Mouse (Mus musculus) adrenal gland, adult 2 months (tissue): ENCODE measurements at regions not wholly inside any gene's neighbourhood (a gene's known extent, or its start where the extent isn't known, plus 50 kb on each side); places are given as distances from the start of the nearest gene placed in this dataset.
A peak's percentile ranks its signal among the peaks of the same experiment; 100 is the strongest.

Source experiments
- DNase-seq: peaks from one replicate; pipeline ENCODE4 v3.0.0; 2021

- no peak for DNase-seq
Measured at GRCm38 (mm10) chr17:27364899-27365298, 156.3 kb downstream of the Grm4 start.

- no peak for DNase-seq
Measured at GRCm38 (mm10) chr17:27364338-27364737, 156.9 kb downstream of the Grm4 start.

- no peak for DNase-seq
Measured at GRCm38 (mm10) chr17:27363911-27364310, 157.3 kb downstream of the Grm4 start.

DNA sequence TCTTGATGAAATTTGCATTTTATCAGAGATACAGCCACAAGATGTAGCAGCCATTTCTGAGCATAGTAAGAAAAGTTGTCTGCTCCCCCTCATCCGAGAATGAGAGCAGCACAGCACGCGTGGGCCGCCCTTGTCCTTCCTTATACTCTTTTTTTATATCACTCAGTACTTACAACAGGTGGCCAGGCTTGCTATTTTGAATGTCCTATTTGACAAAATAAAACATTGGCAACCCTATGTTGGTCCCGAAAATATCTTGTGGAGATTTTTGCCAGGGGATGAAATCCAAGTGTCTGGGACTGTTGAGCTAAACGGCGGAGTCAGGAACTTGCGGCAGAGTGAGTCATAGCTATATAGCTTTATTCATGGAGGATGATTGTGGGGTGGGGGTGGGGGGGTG lies 158.0 kb upstream of the Lemd2 start:
- no peak for DNase-seq

- no peak for DNase-seq
Measured at GRCm38 (mm10) chr17:27361362-27361761, 157.1 kb upstream of the Lemd2 start.

DNA sequence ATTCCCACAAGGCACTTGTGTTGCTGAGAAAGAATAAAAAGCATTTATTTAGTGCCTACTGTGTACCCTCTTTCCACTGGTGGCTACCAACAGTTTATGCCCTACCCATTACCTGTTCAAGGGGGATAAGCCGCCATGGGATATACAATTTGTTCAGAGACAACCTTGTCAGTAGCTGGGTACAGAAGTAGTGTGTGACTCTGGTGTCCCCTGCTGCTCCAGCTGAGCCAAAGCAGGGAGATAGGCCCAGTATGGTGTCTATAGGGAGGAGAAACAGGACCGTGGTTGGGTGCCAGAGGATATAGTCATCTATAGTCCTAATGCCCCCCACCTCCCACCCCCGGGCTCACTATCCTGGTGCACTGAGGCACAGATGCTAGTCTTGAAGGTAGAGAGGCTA lies 152.6 kb upstream of the Lemd2 start:
- DNase-seq: no peak

- DNase-seq: no peak
Measured at GRCm38 (mm10) chr17:27355717-27356116, 151.4 kb upstream of the Lemd2 start.

DNA sequence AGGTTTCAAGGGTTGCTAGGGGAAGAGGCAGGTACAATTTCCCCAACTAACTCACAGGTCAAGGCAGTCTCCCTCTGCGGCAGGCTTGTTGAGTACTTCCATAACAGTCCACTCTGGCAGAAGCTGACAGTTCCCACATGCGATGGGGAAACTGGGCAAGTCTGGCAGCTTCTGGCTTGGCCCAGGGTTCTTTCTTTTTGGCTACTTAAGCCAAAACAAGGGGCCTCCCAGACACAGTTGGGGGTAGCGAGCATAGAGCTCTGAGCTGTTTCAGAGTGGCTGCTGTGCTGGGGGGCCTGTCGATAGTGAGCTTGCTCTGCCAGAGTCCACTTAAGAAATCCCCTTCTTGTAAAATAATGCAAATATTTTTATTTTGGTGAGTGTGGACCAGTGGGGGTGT lies 150.8 kb upstream of the Lemd2 start:
- DNase-seq: no peak

GRCm38 (mm10) chr17:27349911-27350310 lies 145.6 kb upstream of the Lemd2 start:
- no peak for DNase-seq

- no peak for DNase-seq
Measured at GRCm38 (mm10) chr17:27349432-27349831, 145.2 kb upstream of the Lemd2 start.

DNA sequence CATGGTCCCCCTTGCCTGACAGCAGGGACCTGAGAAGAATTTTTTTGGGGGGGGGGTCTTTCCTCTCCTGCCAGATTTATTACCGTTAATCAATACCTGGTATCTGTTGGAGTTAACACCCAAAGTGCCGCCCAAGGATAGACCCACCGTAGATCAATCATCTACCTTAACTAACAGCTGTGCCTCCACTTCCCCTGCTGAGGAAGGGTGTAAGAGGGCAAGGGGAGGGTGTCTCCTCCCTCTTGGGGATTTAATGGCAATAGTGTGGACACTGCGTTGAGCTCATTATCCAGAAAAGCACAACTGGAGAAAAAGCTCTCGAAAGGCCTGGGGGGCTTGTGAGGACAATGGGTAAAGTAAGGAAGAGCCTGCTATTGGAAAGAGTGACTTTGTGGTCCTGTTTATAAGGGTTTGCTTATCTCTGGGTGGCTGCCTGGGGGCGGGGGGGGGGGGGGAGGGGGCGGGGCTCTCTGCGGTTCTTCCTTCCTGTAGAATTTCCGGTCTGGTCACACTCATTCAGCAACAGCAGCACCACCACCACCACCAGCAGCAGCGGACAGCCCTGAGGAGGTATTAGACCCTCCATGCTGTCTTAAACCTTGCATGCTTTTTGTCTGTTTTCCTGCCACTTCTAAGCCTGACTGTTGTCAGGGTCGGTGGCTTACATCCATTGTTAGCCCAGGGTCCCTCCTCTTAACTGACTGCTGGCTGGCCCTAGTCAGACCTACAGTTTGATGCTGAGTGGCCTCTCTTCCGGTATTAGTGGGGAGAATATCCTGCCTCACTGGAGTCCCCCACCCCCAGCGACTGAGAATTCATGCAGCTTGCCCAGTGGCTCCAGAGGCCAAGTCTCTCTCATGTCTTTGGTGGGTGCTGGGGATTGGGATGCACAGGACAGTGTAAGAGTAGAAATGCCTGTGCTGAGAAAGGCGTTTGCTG lies 138.0 kb upstream of the Lemd2 start:
- DNase-seq: no peak

DNA sequence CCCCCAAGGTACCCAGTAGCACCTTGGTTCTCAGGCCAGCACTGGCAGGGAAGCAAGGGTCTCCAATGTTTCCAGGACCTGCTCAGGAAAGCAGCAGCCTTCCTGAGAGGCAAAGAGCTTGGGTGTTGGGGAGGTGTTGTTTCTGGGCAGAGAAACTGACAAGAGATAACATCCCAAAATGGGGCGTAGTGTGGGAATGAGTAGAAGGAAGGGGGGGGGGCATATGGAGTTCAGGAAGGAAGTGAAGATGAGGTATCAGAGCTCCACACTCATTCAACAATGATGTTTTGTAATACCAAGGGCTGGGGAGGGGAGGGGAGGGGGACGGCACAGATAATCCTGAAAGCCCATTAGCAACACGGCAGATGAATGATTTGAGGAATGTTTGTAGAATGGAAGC lies 135.6 kb upstream of the Lemd2 start:
- no peak for DNase-seq

DNA sequence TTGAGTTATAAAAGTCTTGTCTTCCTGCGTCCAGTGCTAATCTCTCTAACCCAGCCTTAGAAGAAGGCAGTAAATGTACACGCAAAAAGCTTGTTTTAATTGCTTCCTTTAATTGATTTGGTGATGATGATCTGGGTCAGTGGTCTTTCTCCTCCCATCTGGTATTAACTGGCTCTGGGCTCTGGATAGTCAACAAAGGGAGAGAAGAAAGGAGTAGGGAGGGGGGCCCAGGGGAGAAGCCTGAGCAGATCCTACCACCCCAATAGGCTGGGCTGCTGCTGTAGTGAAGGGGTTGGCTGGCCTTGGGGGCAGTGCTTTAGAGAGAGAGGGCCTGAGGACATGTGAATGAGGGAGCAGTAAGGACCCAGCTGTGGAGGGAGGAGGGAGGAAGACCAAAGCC lies 135.0 kb upstream of the Lemd2 start:
- no peak for DNase-seq

DNA sequence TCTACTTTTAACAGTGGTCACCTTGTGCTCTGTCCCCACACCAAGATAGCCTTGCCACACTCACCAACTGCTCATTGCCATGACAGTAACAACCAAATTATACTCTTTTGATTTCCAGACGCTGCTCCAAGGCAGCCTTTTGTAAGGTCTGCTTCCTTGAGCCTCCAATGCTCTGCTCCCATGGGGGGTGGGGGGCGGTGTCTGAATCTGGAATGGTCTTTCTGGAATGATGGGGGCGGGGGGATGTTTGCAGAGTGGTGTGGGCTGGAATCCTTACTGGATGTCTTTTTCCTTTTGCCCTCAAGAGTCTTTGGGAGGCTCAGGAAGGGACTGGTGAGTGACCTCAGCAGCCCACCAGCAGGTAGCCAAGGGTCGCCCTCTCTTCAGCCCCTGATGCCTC lies 131.4 kb upstream of the Lemd2 start:
- no peak for DNase-seq

- no peak for DNase-seq
Measured at GRCm38 (mm10) chr17:27333593-27333992, 129.3 kb upstream of the Lemd2 start.

- DNase-seq: no peak
Measured at GRCm38 (mm10) chr17:27333141-27333540, 128.9 kb upstream of the Lemd2 start.

GRCm38 (mm10) chr17:27332076-27332475 lies 127.8 kb upstream of the Lemd2 start:
- DNase-seq: no peak

- DNase-seq: no peak
Measured at GRCm38 (mm10) chr17:27331630-27332029, 127.4 kb upstream of the Lemd2 start.

DNA sequence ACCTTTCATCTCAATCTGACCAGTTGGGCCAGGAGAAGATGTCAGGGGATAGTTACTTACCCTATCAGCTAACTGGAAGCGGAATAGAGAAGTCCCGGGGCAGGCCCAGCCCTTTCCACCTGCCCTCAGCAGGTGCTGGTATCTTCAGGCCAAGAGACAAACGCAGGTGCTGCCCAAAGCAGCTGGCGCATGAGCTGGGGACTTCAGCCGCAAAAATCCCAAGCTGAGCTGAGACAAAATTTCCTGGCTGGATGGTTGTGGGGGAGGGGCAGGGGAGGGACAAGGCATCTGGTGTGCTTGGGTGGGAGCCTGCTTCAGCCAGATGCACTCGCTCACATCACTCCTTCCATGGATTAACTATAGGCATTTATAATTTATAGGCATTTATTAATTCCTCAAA lies 125.5 kb upstream of the Lemd2 start:
- DNase-seq: no peak

- DNase-seq: no peak
Measured at GRCm38 (mm10) chr17:27329183-27329582, 124.9 kb upstream of the Lemd2 start.

DNA sequence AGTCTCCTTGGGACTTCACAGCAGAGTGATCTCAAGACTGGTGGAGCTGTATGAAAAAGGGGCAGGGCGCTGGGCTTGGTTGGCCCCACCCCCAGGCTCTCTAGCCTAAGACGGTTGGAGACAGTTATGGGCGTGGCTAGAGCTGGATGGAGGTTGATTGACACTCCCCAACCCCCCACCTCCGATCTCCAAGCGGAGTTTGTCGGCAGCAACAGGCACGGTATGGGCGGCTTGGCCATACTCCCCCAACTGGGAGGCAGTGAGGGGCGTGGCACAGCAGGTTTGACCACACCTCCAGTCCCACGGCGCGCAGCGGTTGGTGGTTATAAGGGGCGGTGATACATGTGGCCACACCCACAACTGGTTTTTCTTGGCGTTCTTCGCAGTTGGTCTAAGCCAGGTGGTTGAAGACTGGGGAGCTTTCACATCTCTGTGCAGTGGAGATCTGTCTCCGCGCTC lies 120.8 kb upstream of the Lemd2 start:
- peak; percentile 62 for DNase-seq

GRCm38 (mm10) chr17:27323513-27323912 lies 119.2 kb upstream of the Lemd2 start:
- no peak for DNase-seq

GRCm38 (mm10) chr17:27322891-27323509 lies 118.7 kb upstream of the Lemd2 start:
- DNase-seq: no peak
